Mouse (Mus musculus) liver, adult 10 weeks (tissue): ENCODE results near the gene Lsg1. TPM values are rescaled to one million over a fixed set of nuclear protein-coding genes. Genes with fewer than 3 reads are reported as not detected.

Experiments used
- polyA plus RNA-seq: library from polyadenylated mRNA; stranded (reverse); fragments of 350-450 nt; fragmentation: Illumina TruSeq; extraction: RNeasy Lipid Tissue Mini Kit (QIAGEN cat#74804); gene quantifications from one replicate; pipeline ENCODE4 v1.2.3, GENCODE M21; 2014; ENCODE audit warnings: low read depth, low replicate concordance

The Lsg1 gene
- 13.5 TPM for polyA plus RNA-seq

DNA sequence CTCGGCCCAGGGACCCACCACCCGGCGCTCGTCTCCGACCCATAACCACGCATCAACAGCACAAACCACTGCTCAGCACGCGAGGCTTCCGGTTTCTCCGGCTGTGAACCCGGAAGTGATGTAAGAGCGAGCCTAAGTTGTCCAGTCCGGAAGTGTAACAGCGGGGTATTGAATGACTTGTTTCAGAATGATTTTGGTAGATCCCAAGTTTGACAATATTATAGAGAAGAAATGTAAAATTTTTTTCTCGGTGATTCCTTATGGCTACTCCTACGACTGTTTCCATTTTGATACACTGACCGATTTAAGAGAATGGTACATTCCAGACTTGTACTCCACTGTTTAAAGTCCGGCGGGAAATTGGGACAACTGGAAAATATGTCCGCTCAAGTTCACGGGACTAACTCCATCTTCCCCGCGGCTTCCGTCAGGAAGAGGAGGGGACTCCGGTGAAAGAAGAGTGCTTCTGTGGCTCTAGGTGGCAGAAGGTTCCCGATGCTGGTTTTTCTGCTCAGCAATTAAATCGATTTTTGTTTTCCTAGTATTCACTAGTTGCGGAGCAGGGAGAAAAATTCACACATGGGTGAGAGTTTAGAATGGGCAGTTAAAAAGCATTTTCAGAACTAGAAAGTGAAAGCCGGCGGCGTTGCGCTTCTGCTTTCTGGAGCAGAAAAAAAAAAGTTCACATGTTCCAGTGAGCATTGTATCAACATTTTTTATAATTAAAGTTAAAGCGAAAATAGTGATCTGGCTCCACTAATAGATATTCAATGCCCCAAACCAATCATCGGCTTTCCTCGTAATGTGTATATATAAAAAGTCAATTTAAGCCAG lies at the start of gene Lsg1:
Gene Lsg1, minus strand, starts transcription at position 99 of the 834 bp plus-strand sequence.

DNA sequence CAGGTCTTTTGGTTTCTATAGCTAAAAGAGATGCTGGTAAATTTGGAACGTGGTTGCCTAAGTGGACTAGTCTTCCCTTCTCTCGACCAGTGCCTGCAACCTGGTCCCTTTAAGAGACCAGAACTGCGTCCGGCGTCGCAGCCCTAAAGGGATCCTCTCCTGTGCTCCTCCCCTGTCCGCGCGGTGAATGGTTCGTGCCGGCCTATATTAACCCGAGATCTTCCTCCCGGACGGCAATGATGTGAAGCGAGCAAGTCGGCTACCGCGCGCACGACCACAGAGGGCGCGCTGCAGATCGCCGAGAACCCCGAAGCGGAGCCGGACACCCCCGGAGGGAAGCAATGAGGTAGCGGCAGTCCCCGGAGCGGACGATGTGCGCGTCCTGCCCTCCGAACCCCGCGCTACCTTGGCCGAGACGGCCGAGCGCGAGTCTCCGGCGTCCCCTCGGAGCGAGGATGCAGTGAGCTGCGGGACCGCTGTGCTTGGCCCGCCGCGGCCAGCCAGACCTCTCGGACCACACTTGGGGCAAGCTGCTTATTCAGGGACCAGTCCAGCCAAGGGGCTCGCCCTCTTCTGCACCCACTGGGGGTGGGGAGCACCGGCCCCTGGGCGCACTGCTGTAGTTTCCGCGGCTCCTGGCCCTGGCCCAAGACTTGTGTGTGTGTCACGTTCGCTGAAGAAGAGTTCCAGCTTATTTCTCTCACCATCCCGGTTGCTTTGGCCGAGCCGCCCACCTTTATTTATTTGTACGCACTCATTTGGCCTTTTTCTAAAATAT lies 12.3 kb upstream of the Lsg1 start, which contains the start of gene Fam43a:
Gene Fam43a, plus strand, starts transcription at position 233 of the 778 bp plus-strand sequence.

DNA sequence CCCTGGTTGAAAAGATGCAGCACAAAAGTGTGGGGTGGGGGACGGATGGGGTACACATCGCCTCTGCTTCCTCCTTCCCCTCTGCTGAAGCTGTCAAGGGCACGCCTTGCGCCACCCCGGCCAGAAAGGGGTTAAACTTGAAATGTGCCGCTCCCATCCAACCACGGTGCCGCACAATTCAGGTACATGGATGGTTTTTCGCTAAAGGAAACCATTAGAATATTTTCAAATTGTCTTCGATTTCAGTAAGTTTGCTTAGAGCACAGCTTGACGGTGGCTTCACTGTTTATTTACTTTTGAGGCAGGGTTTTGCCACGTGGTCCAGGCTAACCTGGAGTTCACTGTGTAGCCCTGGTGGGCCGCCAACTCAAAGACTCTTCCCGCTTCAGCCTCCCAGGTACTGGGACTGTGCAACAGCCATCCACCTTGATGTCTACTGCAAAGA lies 36.6 kb downstream of the Lsg1 start, which contains the start of gene Tmem44:
Gene Tmem44, minus strand, starts transcription at position 95 of the 445 bp plus-strand sequence.

Other genes with a start within 250 kb of the Lsg1 start
- gene Atp13a3, start 181.6 kb downstream of the Lsg1 start, polyA plus RNA-seq: 125 TPM
- gene Tmem44, start 36.8 kb downstream of the Lsg1 start, polyA plus RNA-seq: 0.56 TPM
- 2.1 TPM for gene Fam43a, start 12.1 kb upstream of the Lsg1 start, polyA plus RNA-seq